In genomic region chr7:120974001-120974400, GRCm38 (mm10) we compare ENCODE assay signal across 24 mouse cellular contexts. TPM values are rescaled to one million over a fixed set of nuclear protein-coding genes. Genes with fewer than 3 reads are reported as not detected.
DNase-seq lines count a peak whose midpoint lies in the region; ATAC-seq and TF ChIP-seq lines count a peak whose summit lies in the region.
"Had no signal": no experiment of that assay in that cellular context is flagged by ENCODE, and none has a peak within 500 bp of the region (broad histone marks: within the 10 kb centered on the region; RNA-seq: fewer than 3 reads in every experiment).

No protein-coding gene starts in this region.

- H3K79me2 ChIP-seq in MEL (ENCODE audit: control insufficient read depth, insufficient read depth, low read length, poor library complexity) = peaks cover 28% of the 10 kb centered on the region

- no peaks in the 10 kb centered on the region for H3K9me3 ChIP-seq in heart, embryonic 15.5 days (replicated peaks)
- H3K9me3 ChIP-seq in liver, embryonic 15.5 days (replicated peaks) = no peaks in the 10 kb centered on the region
- no peaks in the 10 kb centered on the region for H3K9me3 ChIP-seq in liver, embryonic 12.5 days (replicated peaks)
- H3K9me3 ChIP-seq in MEL (replicated peaks; ENCODE audit: insufficient read depth, low read length) = no peaks in the 10 kb centered on the region
- no peaks in the 10 kb centered on the region for H3K9me3 ChIP-seq in intestine, embryonic 16.5 days (ENCODE audit: control insufficient read depth, low read length)
- H3K9me3 ChIP-seq in forebrain, embryonic 15.5 days = no peaks in the 10 kb centered on the region
- H3K9me3 ChIP-seq: G1E; limb, embryonic 13.5 days; neural tube, embryonic 15.5 days had no signal

- no peak overlapping the region for H3K4me2 ChIP-seq in heart, embryonic 15.5 days
- H3K4me2 ChIP-seq in liver, embryonic 15.5 days = 0 out of 2 replicates have a peak overlapping the region, but pooled peaks have one; percentile 13
- no peak overlapping the region; the same call in 1 of the 2 replicates for H3K4me2 ChIP-seq in liver, embryonic 12.5 days
- no peak overlapping the region for H3K4me2 ChIP-seq in intestine, embryonic 16.5 days (ENCODE audit: low read depth, low read length)
- no peak overlapping the region for H3K4me2 ChIP-seq in forebrain, embryonic 15.5 days (replicated peaks)
- H3K4me2 ChIP-seq: limb, embryonic 13.5 days; neural tube, embryonic 15.5 days had no signal

- DNase-seq in heart, postnatal 10 days = no peak
- DNase-seq in MEL (ENCODE audit: low read depth, low spot score) = peak; percentile 50
- DNase-seq in cerebellum, adult 11 months = no peak
- DNase-seq: cerebellum, adult 8-10 months; gastrocnemius, postnatal 14 days; heart, adult 18-20 months; heart, postnatal 14 days; kidney, adult 8-10 months; lung, postnatal 4 days; right cerebral cortex, postnatal 14 days had no signal

- intact Hi-C loops in heart, postnatal 10 days (cut with DNase I) = no loop called here

- H3K4me3 ChIP-seq in heart, embryonic 15.5 days = no peak overlapping the region
- no peak overlapping the region for H3K4me3 ChIP-seq in liver, embryonic 15.5 days (replicated peaks)
- H3K4me3 ChIP-seq in liver, embryonic 12.5 days = no peak overlapping the region
- H3K4me3 ChIP-seq in MEL (ENCODE audit: control insufficient read depth in 1 of 2, insufficient read depth in 1 of 2, low read depth in 2 of 2, low read length in 2 of 2) = no peak overlapping the region
- H3K4me3 ChIP-seq in intestine, embryonic 16.5 days (ENCODE audit: low read length) = no peak overlapping the region
- no peak overlapping the region for H3K4me3 ChIP-seq in forebrain, embryonic 15.5 days
- H3K4me3 ChIP-seq: limb, embryonic 13.5 days; neural tube, embryonic 15.5 days had no signal

- H3K27me3 ChIP-seq in heart, embryonic 15.5 days = no peaks in the 10 kb centered on the region
- no peaks in the 10 kb centered on the region for H3K27me3 ChIP-seq in liver, embryonic 15.5 days
- no peaks in the 10 kb centered on the region for H3K27me3 ChIP-seq in liver, embryonic 12.5 days (replicated peaks)
- no peaks in the 10 kb centered on the region for H3K27me3 ChIP-seq in MEL (ENCODE audit: control insufficient read depth in 1 of 2, insufficient read depth in 2 of 2, low read length in 2 of 2)
- no peaks in the 10 kb centered on the region for H3K27me3 ChIP-seq in intestine, embryonic 16.5 days (replicated peaks; ENCODE audit: control insufficient read depth, insufficient read depth, low read length)
- H3K27me3 ChIP-seq in forebrain, embryonic 15.5 days = no peaks in the 10 kb centered on the region
- H3K27me3 ChIP-seq: limb, embryonic 13.5 days; neural tube, embryonic 15.5 days had no signal

- no peaks in the 10 kb centered on the region for H3K36me3 ChIP-seq in heart, embryonic 15.5 days
- H3K36me3 ChIP-seq in liver, embryonic 15.5 days (replicated peaks) = peaks cover 26% of the 10 kb centered on the region
- peaks cover 22% of the 10 kb centered on the region for H3K36me3 ChIP-seq in liver, embryonic 12.5 days
- peaks cover 0 to 29% of the 10 kb centered on the region in 2 experiments; a peak in 3 of 4 replicates for H3K36me3 ChIP-seq in MEL (ENCODE audit: control insufficient read depth in 1 of 2, insufficient read depth in 2 of 2, low read length in 2 of 2)
- no peaks in the 10 kb centered on the region for H3K36me3 ChIP-seq in intestine, embryonic 16.5 days (ENCODE audit: control insufficient read depth, insufficient read depth, low read length)
- H3K36me3 ChIP-seq in forebrain, embryonic 15.5 days = no peaks in the 10 kb centered on the region

- no peak for ATAC-seq in heart, embryonic 15.5 days (replicated peaks; ENCODE audit: insufficient number of reproducible peaks, insufficient read depth, low FRiP score, low read depth)
- ATAC-seq in liver, embryonic 15.5 days (ENCODE audit: insufficient read depth) = no peak
- ATAC-seq in liver, embryonic 12.5 days = no peak
- peak; percentile 12; the same call in 1 of the 2 replicates for ATAC-seq in intestine, embryonic 16.5 days
- no peak for ATAC-seq in forebrain, embryonic 15.5 days (replicated peaks)
- ATAC-seq: forebrain, embryonic 14.5 days; hindbrain, embryonic 16.5 days; midbrain, embryonic 16.5 days had no signal

- no peak for TF ChIP-seq POLR2A in MEL (IDR thresholded peaks at IDR 0.05; ENCODE audit: control insufficient read depth in 1 of 2, insufficient read depth in 1 of 2, low read depth in 1 of 2, low read length in 2 of 2, poor library complexity in 1 of 2)

- H3K4me1 ChIP-seq in heart, embryonic 15.5 days (replicated peaks) = peaks cover 30% of the 10 kb centered on the region
- H3K4me1 ChIP-seq in liver, embryonic 15.5 days (replicated peaks) = peaks cover 95% of the 10 kb centered on the region
- peaks cover 96% of the 10 kb centered on the region for H3K4me1 ChIP-seq in liver, embryonic 12.5 days
- peaks cover 20 to 24% of the 10 kb centered on the region in 2 experiments for H3K4me1 ChIP-seq in MEL (ENCODE audit: control insufficient read depth in 1 of 2, insufficient read depth in 2 of 2, low read length in 2 of 2)
- peaks cover 17% of the 10 kb centered on the region; the same call in 1 of the 2 replicates for H3K4me1 ChIP-seq in intestine, embryonic 16.5 days (ENCODE audit: control insufficient read depth, insufficient read depth, low read length)
- H3K4me1 ChIP-seq in forebrain, embryonic 15.5 days = peaks cover 15% of the 10 kb centered on the region

- TF ChIP-seq EP300 in MEL (IDR thresholded peaks at IDR 0.05; ENCODE audit: low read depth in 1 of 2, low read length in 2 of 2) = peak in 1 of 2 experiments; percentile 33; a peak in 1 of 4 replicates

- TF ChIP-seq CTCF in MEL (IDR thresholded peaks at IDR 0.05 in 2 of 3, conservative IDR thresholded peaks at IDR 0.05 in 1 of 3; ENCODE audit: control insufficient read depth in 1 of 3, insufficient read depth in 1 of 3, low read depth in 2 of 3, low read length in 3 of 3, poor library complexity in 1 of 3, severe bottlenecking in 1 of 3) = no peak

- no peak for TF ChIP-seq RAD21 in MEL (IDR thresholded peaks at IDR 0.05; ENCODE audit: low read depth, low read length)

- no peak overlapping the region for H3K9ac ChIP-seq in heart, embryonic 15.5 days
- H3K9ac ChIP-seq in liver, embryonic 15.5 days = no peak overlapping the region
- no peak overlapping the region; the same call in 1 of the 2 replicates for H3K9ac ChIP-seq in liver, embryonic 12.5 days
- H3K9ac ChIP-seq in MEL (ENCODE audit: control insufficient read depth, low read depth, low read length, poor library complexity, severe bottlenecking) = no peak overlapping the region
- no peak overlapping the region for H3K9ac ChIP-seq in intestine, embryonic 16.5 days (ENCODE audit: low read depth, low read length)
- no peak overlapping the region for H3K9ac ChIP-seq in forebrain, embryonic 15.5 days (replicated peaks)
- H3K9ac ChIP-seq: limb, embryonic 13.5 days; neural tube, embryonic 15.5 days had no signal

- WGBS in heart, embryonic 15.5 days = 66% methylated on average over 3 of the region's 3 CpGs
- WGBS in liver, embryonic 15.5 days (ENCODE audit: insufficient replicate concordance) = 73% methylated on average over 3 of the region's 3 CpGs
- 85% methylated on average over 3 of the region's 3 CpGs for WGBS in liver, embryonic 12.5 days (ENCODE audit: insufficient replicate concordance)
- 44% methylated on average over 3 of the region's 3 CpGs for WGBS in intestine, embryonic 16.5 days
- 86% methylated on average over 3 of the region's 3 CpGs for WGBS in forebrain, embryonic 15.5 days

- peak overlapping the region; percentile 12; the same call in 1 of the 2 replicates for H3K27ac ChIP-seq in heart, embryonic 15.5 days
- H3K27ac ChIP-seq in liver, embryonic 15.5 days (replicated peaks) = peak overlapping the region; percentile 43
- no peak overlapping the region for H3K27ac ChIP-seq in liver, embryonic 12.5 days
- no peak overlapping the region for H3K27ac ChIP-seq in MEL (ENCODE audit: control insufficient read depth, low read depth, low read length)
- H3K27ac ChIP-seq in intestine, embryonic 16.5 days (ENCODE audit: low read length) = peak overlapping the region; percentile 43; the same call in 1 of the 2 replicates
- no peak overlapping the region for H3K27ac ChIP-seq in forebrain, embryonic 15.5 days (replicated peaks)
- H3K27ac ChIP-seq: limb, embryonic 13.5 days had no signal

RNA-seq across cellular contexts. Expression of gene Cdr2, which starts 8.1 kb away (rescaled TPM):
- polyA plus RNA-seq in heart, embryonic 15.5 days (2015; fragmentation: Nextera tagmentation; extraction: Ambion mirVana) = 13.2 and 14.8 TPM in 2 replicates
- 10 to 100 TPM; 14.3 to 17.9 TPM for total RNA-seq in heart, postnatal 10 days (2021)
- polyA plus RNA-seq in liver, embryonic 15.5 days (2015; fragmentation: Nextera tagmentation; extraction: Ambion mirVana) = 48.6 and 56.8 TPM in 2 replicates
- polyA plus RNA-seq in liver, embryonic 12.5 days (2016; fragmentation: Nextera tagmentation; extraction: Ambion mirVana) = 39.3 and 40.8 TPM in 2 replicates
- 12.9 and 15.8 TPM in 2 replicates for total RNA-seq in MEL (2012; rRNA removed)
- polyA plus RNA-seq in MEL (2012; ENCODE audit: insufficient read depth in 1 of 2, insufficient read length in 2 of 2, low read depth in 1 of 2, low replicate concordance in 2 of 2, missing spikeins in 1 of 2) = 10 to 100 TPM in 1 of 2 experiments, not detected in 1; 17.4 TPM
- 15.7 and 19.8 TPM in 2 replicates for polyA plus RNA-seq in intestine, embryonic 16.5 days (2015; fragmentation: Nextera tagmentation; extraction: Ambion mirVana)
- polyA plus RNA-seq in forebrain, embryonic 15.5 days (2015; fragmentation: Nextera tagmentation; extraction: Ambion mirVana) = 9.8 and 10.5 TPM in 2 replicates

RNA-seq across cellular contexts. Expression of gene Mfsd13b, which starts 8.3 kb away (rescaled TPM):
- 0.09 TPM in 1 of 2 replicates, not detected in the other for polyA plus RNA-seq in heart, embryonic 15.5 days (2015; fragmentation: Nextera tagmentation; extraction: Ambion mirVana)
- total RNA-seq in heart, postnatal 10 days (2021) = not detected
- 0.15 TPM in 1 of 2 replicates, not detected in the other for polyA plus RNA-seq in liver, embryonic 15.5 days (2015; fragmentation: Nextera tagmentation; extraction: Ambion mirVana)
- 0.18 TPM in 1 of 2 replicates, not detected in the other for polyA plus RNA-seq in liver, embryonic 12.5 days (2016; fragmentation: Nextera tagmentation; extraction: Ambion mirVana)
- not detected in 2 replicates for total RNA-seq in MEL (2012; rRNA removed)
- polyA plus RNA-seq in MEL (2012; ENCODE audit: insufficient read depth in 1 of 2, insufficient read length in 2 of 2, low read depth in 1 of 2, low replicate concordance in 2 of 2, missing spikeins in 1 of 2) = under 1 TPM in 1 of 2 experiments, not detected in 1; 0.17 TPM
- 0.38 and 0.99 TPM in 2 replicates for polyA plus RNA-seq in intestine, embryonic 16.5 days (2015; fragmentation: Nextera tagmentation; extraction: Ambion mirVana)
- 0.28 and 0.64 TPM in 2 replicates for polyA plus RNA-seq in forebrain, embryonic 15.5 days (2015; fragmentation: Nextera tagmentation; extraction: Ambion mirVana)
- total RNA-seq: adrenal gland, adult 18-20 months; adrenal gland, postnatal 4 days; gastrocnemius, postnatal 14 days; heart, adult 18-20 months; heart, postnatal 14 days had no signal
- polyA plus RNA-seq: embryonic facial prominence, embryonic 11.5 days; G1E; hindbrain, embryonic 16.5 days had no signal

RNA-seq across cellular contexts. Expression of gene Polr3e, which starts 56.5 kb away (rescaled TPM):
- 17.5 and 22.9 TPM in 2 replicates for polyA plus RNA-seq in heart, embryonic 15.5 days (2015; fragmentation: Nextera tagmentation; extraction: Ambion mirVana)
- 10 to 100 TPM; 15.1 to 15.4 TPM for total RNA-seq in heart, postnatal 10 days (2021)
- polyA plus RNA-seq in liver, embryonic 15.5 days (2015; fragmentation: Nextera tagmentation; extraction: Ambion mirVana) = 12.8 and 13.4 TPM in 2 replicates
- 27.4 and 27.9 TPM in 2 replicates for polyA plus RNA-seq in liver, embryonic 12.5 days (2016; fragmentation: Nextera tagmentation; extraction: Ambion mirVana)
- total RNA-seq in MEL (2012; rRNA removed) = 39.1 and 39.4 TPM in 2 replicates
- polyA plus RNA-seq in MEL (2012; ENCODE audit: insufficient read depth in 1 of 2, insufficient read length in 2 of 2, low read depth in 1 of 2, low replicate concordance in 2 of 2, missing spikeins in 1 of 2) = 10 to 100 TPM in 1 of 2 experiments, not detected in 1; 50.1 TPM
- polyA plus RNA-seq in intestine, embryonic 16.5 days (2015; fragmentation: Nextera tagmentation; extraction: Ambion mirVana) = 37.5 and 37.9 TPM in 2 replicates
- polyA plus RNA-seq in forebrain, embryonic 15.5 days (2015; fragmentation: Nextera tagmentation; extraction: Ambion mirVana) = 31.6 and 31.9 TPM in 2 replicates

Comparison
In these comparisons a context has a peak if more than half of its experiments do, and no peak if none do; other contexts are left out.
1. H3K27ac ChIP-seq: peak in heart, embryonic 15.5 days (single experiment), liver, embryonic 15.5 days (single experiment) and intestine, embryonic 16.5 days (single experiment); none in liver, embryonic 12.5 days (single experiment), MEL (single experiment) and forebrain, embryonic 15.5 days (single experiment).